17 mouse cellular contexts compared by ENCODE assay signal in the genomic region with DNA sequence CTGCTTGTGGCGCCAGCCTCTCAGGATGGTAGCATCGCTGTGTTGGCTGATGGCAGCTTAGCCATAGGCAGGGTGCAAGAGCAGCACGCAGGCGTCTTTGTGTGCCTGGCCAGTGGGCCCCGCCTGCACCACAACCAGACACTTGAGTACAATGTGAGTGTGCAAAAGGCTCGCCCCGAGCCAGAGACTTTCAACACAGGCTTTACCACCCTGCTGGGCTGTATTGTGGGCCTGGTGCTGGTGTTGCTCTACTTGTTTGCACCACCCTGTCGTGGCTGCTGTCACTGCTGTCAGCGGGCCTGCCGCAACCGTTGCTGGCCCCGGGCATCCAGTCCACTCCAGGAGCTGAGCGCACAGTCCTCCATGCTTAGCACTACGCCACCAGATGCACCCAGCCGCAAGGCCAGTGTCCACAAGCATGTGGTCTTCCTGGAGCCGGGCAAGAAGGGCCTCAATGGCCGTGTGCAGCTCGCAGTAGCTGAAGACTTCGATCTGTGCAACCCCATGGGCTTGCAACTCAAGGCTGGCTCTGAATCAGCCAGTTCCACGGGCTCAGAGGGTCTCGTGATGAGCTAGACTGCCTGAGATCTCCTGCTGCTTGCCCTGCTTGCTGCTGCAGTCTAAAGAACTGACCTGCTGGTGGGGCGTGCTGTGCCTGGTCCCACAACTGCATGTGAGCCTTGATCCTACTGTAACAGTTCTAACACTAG. TPM values are rescaled to one million over a fixed set of nuclear protein-coding genes. Genes with fewer than 3 reads are reported as not detected.
DNase-seq lines count a peak whose midpoint lies in the region; ATAC-seq and TF ChIP-seq lines count a peak whose summit lies in the region.
"Had no signal": no experiment of that assay in that cellular context is flagged by ENCODE, and none has a peak within 500 bp of the region (broad histone marks: within the 10 kb centered on the region; RNA-seq: fewer than 3 reads in every experiment).

No protein-coding gene starts in this region.

- peaks cover 93% of the 10 kb centered on the region for H3K4me1 ChIP-seq in megakaryocyte, embryonic 14.5 days
- H3K4me1 ChIP-seq in bone marrow macrophage, adult 2 months (ENCODE audit: control insufficient read depth, insufficient read depth, low read length): peaks cover 27% of the 10 kb centered on the region
- peaks cover 15% of the 10 kb centered on the region for H3K4me1 ChIP-seq in kidney, embryonic 16.5 days (ENCODE audit: insufficient read depth, low read length)

- H3K27me3 ChIP-seq in megakaryocyte, embryonic 14.5 days (replicated peaks): no peaks in the 10 kb centered on the region
- H3K27me3 ChIP-seq in kidney, embryonic 16.5 days (ENCODE audit: insufficient read depth, low read length): no peaks in the 10 kb centered on the region
- H3K27me3 ChIP-seq: midbrain, embryonic 13.5 days had no signal

- H3K4me3 ChIP-seq in gastrocnemius, adult 2 months: peak overlapping the region; percentile 60
- peak overlapping the region; percentile 34 for H3K4me3 ChIP-seq in megakaryocyte, embryonic 14.5 days (replicated peaks)
- no peak overlapping the region for H3K4me3 ChIP-seq in bone marrow macrophage, adult 2 months (ENCODE audit: insufficient read depth, low read length)
- no peak overlapping the region for H3K4me3 ChIP-seq in kidney, embryonic 16.5 days (ENCODE audit: low read length)
- H3K4me3 ChIP-seq: midbrain, embryonic 13.5 days had no signal

- peak overlapping the region; percentile 92 for H3K27ac ChIP-seq in gastrocnemius, adult 2 months
- 0 out of 2 replicates have a peak overlapping the region, but pooled peaks have one; percentile 6 for H3K27ac ChIP-seq in bone marrow macrophage, adult 2 months (ENCODE audit: insufficient read depth, low read depth, low read length)
- no peak overlapping the region for H3K27ac ChIP-seq in kidney, embryonic 16.5 days (ENCODE audit: low read length)
- H3K27ac ChIP-seq: hindbrain, postnatal 0 days; midbrain, embryonic 13.5 days had no signal

- 90% methylated on average over 22 of the region's 22 CpGs for WGBS in kidney, embryonic 16.5 days

- no peaks in the 10 kb centered on the region for H3K9me3 ChIP-seq in megakaryocyte, embryonic 14.5 days
- no peaks in the 10 kb centered on the region for H3K9me3 ChIP-seq in kidney, embryonic 16.5 days (ENCODE audit: low read length)
- H3K9me3 ChIP-seq: midbrain, embryonic 13.5 days had no signal

- ATAC-seq in megakaryocyte, adult 5-6 weeks (ENCODE audit: poor library complexity, severe bottlenecking): no peak
- ATAC-seq in kidney, embryonic 16.5 days (ENCODE audit: low FRiP score, low TSS enrichment): no peak
- ATAC-seq: forebrain, postnatal 0 days; hindbrain, postnatal 0 days; midbrain, embryonic 13.5 days had no signal

- no peak overlapping the region for H3K9ac ChIP-seq in kidney, embryonic 16.5 days (replicated peaks; ENCODE audit: low read length)
- H3K9ac ChIP-seq: forebrain, postnatal 0 days; midbrain, embryonic 13.5 days had no signal

- intact Hi-C loops in gastrocnemius, adult 2 months (cut with DNase I): loop anchor here (5.0 kb wide), 2 partner anchors 92 to 152 kb away; no protein-coding TSS in a partner anchor

- peak; percentile 27 for DNase-seq in gastrocnemius, adult 2 months
- DNase-seq in gastrocnemius, adult 18-20 months (ENCODE audit: low spot score): no peak
- peak; percentile 6 for DNase-seq in testis, postnatal 14 days (ENCODE audit: low spot score)
- DNase-seq: adrenal gland, postnatal 25 days; forebrain, postnatal 0 days; heart, postnatal 14 days; kidney, adult 8-10 months; kidney, postnatal 36 days; lung, adult 2 months had no signal

- TF ChIP-seq CTCF in gastrocnemius, adult 2 months (IDR thresholded peaks at IDR 0.05): no peak
- no peak for TF ChIP-seq CTCF in bone marrow macrophage, adult 2 months (IDR thresholded peaks at IDR 0.05; ENCODE audit: low read depth, low read length)

- H3K36me3 ChIP-seq in megakaryocyte, embryonic 14.5 days (replicated peaks; ENCODE audit: low read length): peaks cover 95% of the 10 kb centered on the region
- peaks cover 68% of the 10 kb centered on the region for H3K36me3 ChIP-seq in kidney, embryonic 16.5 days (ENCODE audit: insufficient read depth, low read length)

- no peak for TF ChIP-seq POLR2A in bone marrow macrophage, adult 2 months (IDR thresholded peaks at IDR 0.05; ENCODE audit: borderline replicate concordance, low read depth, low read length)

- H3K4me2 ChIP-seq in kidney, embryonic 16.5 days (replicated peaks; ENCODE audit: low read depth, low read length): no peak overlapping the region
- H3K4me2 ChIP-seq: midbrain, embryonic 13.5 days had no signal

RNA-seq across cellular contexts. Expression of a gene that starts 1.5 kb away (rescaled TPM):
- 1 to 10 TPM; 1.5 to 3.1 TPM for total RNA-seq in gastrocnemius, adult 2 months (2021)
- total RNA-seq in gastrocnemius, adult 18-20 months (2021): 1 to 10 TPM; 1.8 to 2.0 TPM
- 0.65 and 1.0 TPM in 2 replicates for polyA plus RNA-seq in megakaryocyte, embryonic 14.5 days (2012; ENCODE audit: insufficient read depth, low replicate concordance)
- 1.2 and 1.5 TPM in 2 replicates for total RNA-seq in megakaryocyte, adult 5-6 weeks (2015)
- total RNA-seq in megakaryocyte, adult 5-6 weeks (2017): 2.0 and 2.6 TPM in 2 replicates
- polyA plus RNA-seq in bone marrow macrophage, adult 2 months (2012; ENCODE audit: insufficient read depth, insufficient read length, missing spikeins): 0.79 and 1.0 TPM in 2 replicates
- polyA plus RNA-seq in kidney, embryonic 16.5 days (2015; fragmentation: Nextera tagmentation; extraction: Ambion mirVana): 2.9 and 3.3 TPM in 2 replicates

RNA-seq across cellular contexts. Expression of a gene that starts 5.4 kb away (rescaled TPM):
- total RNA-seq in gastrocnemius, adult 2 months (2021): 1 to 10 TPM; 3.3 to 6.3 TPM
- total RNA-seq in gastrocnemius, adult 18-20 months (2021): 1 to 10 TPM; 4.0 to 4.4 TPM
- 2.6 and 30.7 TPM in 2 replicates for polyA plus RNA-seq in megakaryocyte, embryonic 14.5 days (2012; ENCODE audit: insufficient read depth, low replicate concordance)
- 6.4 and 6.9 TPM in 2 replicates for total RNA-seq in megakaryocyte, adult 5-6 weeks (2015)
- total RNA-seq in megakaryocyte, adult 5-6 weeks (2017): 14.0 and 19.1 TPM in 2 replicates
- 6.7 and 7.1 TPM in 2 replicates for polyA plus RNA-seq in bone marrow macrophage, adult 2 months (2012; ENCODE audit: insufficient read depth, insufficient read length, missing spikeins)
- polyA plus RNA-seq in kidney, embryonic 16.5 days (2015; fragmentation: Nextera tagmentation; extraction: Ambion mirVana): 30.9 and 32.4 TPM in 2 replicates

RNA-seq across cellular contexts. Expression of a gene that starts 25.8 kb away (rescaled TPM):
- total RNA-seq in gastrocnemius, adult 2 months (2021): not detected
- total RNA-seq in gastrocnemius, adult 18-20 months (2021): not detected
- 0.17 TPM in 1 of 2 replicates, not detected in the other for polyA plus RNA-seq in megakaryocyte, embryonic 14.5 days (2012; ENCODE audit: insufficient read depth, low replicate concordance)
- total RNA-seq in megakaryocyte, adult 5-6 weeks (2015): 0.69 TPM in 1 of 2 replicates, not detected in the other
- not detected in 2 replicates for total RNA-seq in megakaryocyte, adult 5-6 weeks (2017)
- not detected in 2 replicates for polyA plus RNA-seq in bone marrow macrophage, adult 2 months (2012; ENCODE audit: insufficient read depth, insufficient read length, missing spikeins)
- 0.10 and 0.21 TPM in 2 replicates for polyA plus RNA-seq in kidney, embryonic 16.5 days (2015; fragmentation: Nextera tagmentation; extraction: Ambion mirVana)
- total RNA-seq: hindbrain, postnatal 0 days; layer of hippocampus, postnatal 14 days; left cerebral cortex, postnatal 25 days had no signal
- polyA plus RNA-seq: forebrain, postnatal 0 days; hindbrain, postnatal 0 days had no signal

RNA-seq across cellular contexts. Expression of a gene that starts 28.7 kb away (rescaled TPM):
- total RNA-seq in gastrocnemius, adult 2 months (2021): 100 to 1,000 TPM; 128 to 157 TPM
- 100 to 1,000 TPM; 134 to 139 TPM for total RNA-seq in gastrocnemius, adult 18-20 months (2021)
- polyA plus RNA-seq in megakaryocyte, embryonic 14.5 days (2012; ENCODE audit: insufficient read depth, low replicate concordance): 51.9 and 73.7 TPM in 2 replicates
- 27.8 and 30.7 TPM in 2 replicates for total RNA-seq in megakaryocyte, adult 5-6 weeks (2015)
- 20.9 and 21.1 TPM in 2 replicates for total RNA-seq in megakaryocyte, adult 5-6 weeks (2017)
- 23.5 and 24.9 TPM in 2 replicates for polyA plus RNA-seq in bone marrow macrophage, adult 2 months (2012; ENCODE audit: insufficient read depth, insufficient read length, missing spikeins)
- 37.2 and 44.3 TPM in 2 replicates for polyA plus RNA-seq in kidney, embryonic 16.5 days (2015; fragmentation: Nextera tagmentation; extraction: Ambion mirVana)

RNA-seq across cellular contexts. Expression of a gene that starts 39.9 kb away (rescaled TPM):
- 10 to 100 TPM; 30.6 to 33.4 TPM for total RNA-seq in gastrocnemius, adult 2 months (2021)
- 10 to 100 TPM; 25.7 to 27.8 TPM for total RNA-seq in gastrocnemius, adult 18-20 months (2021)
- polyA plus RNA-seq in megakaryocyte, embryonic 14.5 days (2012; ENCODE audit: insufficient read depth, low replicate concordance): 13.0 and 26.5 TPM in 2 replicates
- 37.9 and 41.0 TPM in 2 replicates for total RNA-seq in megakaryocyte, adult 5-6 weeks (2015)
- total RNA-seq in megakaryocyte, adult 5-6 weeks (2017): 56.9 and 61.8 TPM in 2 replicates
- polyA plus RNA-seq in bone marrow macrophage, adult 2 months (2012; ENCODE audit: insufficient read depth, insufficient read length, missing spikeins): 52.2 and 52.7 TPM in 2 replicates
- 87.8 and 93.0 TPM in 2 replicates for polyA plus RNA-seq in kidney, embryonic 16.5 days (2015; fragmentation: Nextera tagmentation; extraction: Ambion mirVana)

Comparison
In these comparisons a context has a peak if more than half of its experiments do, and no peak if none do; other contexts are left out.
1. H3K4me3 ChIP-seq: peak in gastrocnemius, adult 2 months (single experiment) and megakaryocyte, embryonic 14.5 days (single experiment); none in bone marrow macrophage, adult 2 months (single experiment) and kidney, embryonic 16.5 days (single experiment).